Mouse (Mus musculus) CH12.LX (cell line): ENCODE results near the gene Cacng8. TPM values are rescaled to one million over a fixed set of nuclear protein-coding genes. Genes with fewer than 3 reads are reported as not detected.

Experiments used
- DNase-seq: peaks from one replicate; pipeline ENCODE4 v3.0.0-alpha.2; 2013; ENCODE audit errors: extremely low read depth
- H3K27ac ChIP-seq: 2 replicates; pipeline ENCODE4 v1.5.1; 2012; ENCODE audit warnings: low read depth, mild to moderate bottlenecking, control low read depth, moderate library complexity; ENCODE audit not compliant: insufficient read depth
- H3K27me3 ChIP-seq: replicated peaks from 2 replicates; pipeline ENCODE3; 2012; ENCODE audit warnings: inconsistent platforms
- H3K36me3 ChIP-seq, 2 experiments: replicated peaks in 1 of 2; 2 replicates each; pipeline versions ENCODE3 to v1.6.1; 2012; ENCODE audit warnings: inconsistent platforms in 1 of 2, low read length in 1 of 2, mild to moderate bottlenecking in 1 of 2, mixed read lengths in 1 of 2, moderate library complexity in 1 of 2; ENCODE audit not compliant: control insufficient read depth in 1 of 2, insufficient read depth in 1 of 2
- H3K4me1 ChIP-seq, 2 experiments: 2 replicates each; pipeline ENCODE4 v1.6.1; 2012; ENCODE audit warnings: inconsistent platforms in 1 of 2, moderate library complexity in 1 of 2; ENCODE audit not compliant: insufficient read depth in 2 of 2, control insufficient read depth in 1 of 2
- H3K4me2 ChIP-seq: 2 replicates; pipeline ENCODE4 v1.6.1; 2012; ENCODE audit warnings: low read depth, mild to moderate bottlenecking, control low read depth; ENCODE audit not compliant: poor library complexity, insufficient read depth, severe bottlenecking
- H3K4me3 ChIP-seq, 3 experiments: fragments of 150-350 bp in 1 of 3; sonication (generic) in 1 of 3; replicated peaks in 1 of 3; 2 replicates each; pipeline versions ENCODE3 to v1.5.1; 2011 to 2012; ENCODE audit warnings: low read depth in 2 of 3, low read length in 2 of 3, mild to moderate bottlenecking in 2 of 3, moderate library complexity in 2 of 3, control low read depth in 1 of 3, improper control_type of control experiment in 1 of 3, inconsistent platforms in 1 of 3, mixed read lengths in 1 of 3; ENCODE audit not compliant: poor library complexity in 1 of 3
- H3K79me2 ChIP-seq: replicated peaks from 2 replicates; pipeline ENCODE4 v1.6.1; 2012; ENCODE audit warnings: mild to moderate bottlenecking, moderate library complexity; ENCODE audit not compliant: control insufficient read depth, poor library complexity, insufficient read depth, severe bottlenecking; ENCODE audit errors: extremely low read depth
- H3K9ac ChIP-seq: 2 replicates; pipeline ENCODE4 v1.6.1; 2012; ENCODE audit warnings: low read depth, mild to moderate bottlenecking, control low read depth, moderate library complexity; ENCODE audit not compliant: insufficient read depth
- H3K9me3 ChIP-seq: replicated peaks from 2 replicates; pipeline ENCODE3; 2012; ENCODE audit warnings: low read length, inconsistent platforms, mixed read lengths
- CHD2 ChIP-seq: IDR thresholded peaks from 2 replicates; pipeline ENCODE4 v1.6.1; 2011; ENCODE audit warnings: low read length, improper control_type of control experiment
- CTCF ChIP-seq, 2 experiments: IDR thresholded peaks in 1 of 2; conservative IDR thresholded peaks in 1 of 2; 2 replicates each; pipeline ENCODE4 v1.5.1; 2011 to 2012; ENCODE audit warnings: low read depth in 2 of 2, low read length in 2 of 2, improper control_type of control experiment in 1 of 2, inconsistent platforms in 1 of 2, mild to moderate bottlenecking in 1 of 2, moderate library complexity in 1 of 2
- IRF4 ChIP-seq: IDR thresholded peaks from 2 replicates; pipeline ENCODE4 v1.6.1; 2014; ENCODE audit warnings: low read depth, mild to moderate bottlenecking, inconsistent platforms, low read length, improper control_type of control experiment
- MXI1 ChIP-seq: IDR thresholded peaks from 2 replicates; pipeline ENCODE4 v1.6.1; 2011; ENCODE audit warnings: mild to moderate bottlenecking, low read depth, low read length, improper control_type of control experiment
- SMC3 ChIP-seq: IDR thresholded peaks from 2 replicates; pipeline ENCODE4 v1.6.1; 2011; ENCODE audit warnings: low read depth, low read length, improper control_type of control experiment
- UBTF ChIP-seq: IDR thresholded peaks from 2 replicates; pipeline ENCODE4 v1.6.1; 2012; ENCODE audit warnings: low read depth, mild to moderate bottlenecking, inconsistent platforms, low read length, improper control_type of control experiment, moderate library complexity
- ZNF384 ChIP-seq: IDR thresholded peaks from 2 replicates; pipeline ENCODE4 v1.6.1; 2012; ENCODE audit warnings: low read depth, low read length, improper control_type of control experiment, inconsistent platforms
- dilution Hi-C: fragments of 300-500 bp; cut with MboI; formaldehyde crosslinking; loops from 2 replicates; pipeline ENCODE4 v1.14.3; 2020; ENCODE audit warnings: low sequenced_read_pairs; ENCODE audit not compliant: extremely low pct_unique_long_range_greater_than_20kb, extremely low pct_ligation_motif_present
- in situ Hi-C: fragments of 300-500 bp; cut with MboI; formaldehyde crosslinking; loops from 3 replicates; pipeline ENCODE4 v1.14.3; 2019; ENCODE audit warnings: low sequenced_read_pairs, low pct_ligation_motif_present, low pct_unique_long_range_greater_than_20kb, mixed read lengths
- polyA plus RNA-seq: library from polyadenylated mRNA; unstranded; fragments of >175 nt; gene quantifications from 2 replicates; pipeline ENCODE4 v1.2.1, GENCODE M21; 2012; ENCODE audit warnings: low read depth; ENCODE audit not compliant: insufficient read length
- total RNA-seq, 2 experiments: library from RNA; depleted of rRNA; stranded (reverse); fragments of 300-350 nt in 1 of 2; fragments of >200 nt in 1 of 2; gene quantifications; 2 replicates each; pipeline ENCODE4 v1.2.3; 2012 to 2014

The Cacng8 gene
- total and polyA plus RNA-seq, 3 experiments: 0.43 to 1.2 (median 0.51) TPM

- dilution Hi-C loops: no loop called here
- Histone ChIP-seq H3K4me1 (peaks cover 0 to 7% of the 10 kb centered on the region in 2 experiments; a peak in 1 of 4 replicates), H3K9me3 (no peaks in the 10 kb centered on the region)
- TF ChIP-seq ZNF384 (no peak), CTCF (conservative IDR thresholded peaks at IDR 0.05 in 1 of 2, IDR thresholded peaks at IDR 0.05 in 1 of 2; ENCODE audit: low read depth in 2 of 2, low read length in 2 of 2) (no peak), SMC3 (no peak), MXI1 (no peak), UBTF (no peak), CHD2 (no peak)
- TF ChIP-seq, all 38 proteins: peak for 0
- no peaks in the 10 kb centered on the region for H3K79me2 ChIP-seq
- H3K4me2 ChIP-seq: no peak overlapping the region
- H3K4me3 ChIP-seq: no peak overlapping the region
- no peak for DNase-seq
- in situ Hi-C loops: no loop called here
- H3K9ac ChIP-seq: no peak overlapping the region
- no peaks in the 10 kb centered on the region for H3K27me3 ChIP-seq
- H3K27ac ChIP-seq: no peak overlapping the region
- no peaks in the 10 kb centered on the region for H3K36me3 ChIP-seq
Observed at GRCm38 (mm10) chr7:3460261-3460660, 69.8 kb downstream of the Cacng8 start.

- H3K27me3 ChIP-seq: no peaks in the 10 kb centered on the region
- in situ Hi-C loops: no loop called here
- no peak for DNase-seq
- no peak overlapping the region for H3K4me3 ChIP-seq
- no peaks in the 10 kb centered on the region for H3K36me3 ChIP-seq
- no peak overlapping the region for H3K27ac ChIP-seq
- H3K79me2 ChIP-seq: no peaks in the 10 kb centered on the region
- dilution Hi-C loops: no loop called here
- TF ChIP-seq IRF4 (no peak), MXI1 (no peak)
- H3K4me2 ChIP-seq: no peak overlapping the region
- no peaks in the 10 kb centered on the region for H3K9me3 ChIP-seq
- no peak overlapping the region for H3K9ac ChIP-seq
- no peaks in the 10 kb centered on the region for H3K4me1 ChIP-seq
Observed at GRCm38 (mm10) chr7:3463306-3463705, 72.8 kb downstream of the Cacng8 start.

Other genes starting within 250 kb of the Cacng8 start
- 0.04 and 0.08 TPM in 2 replicates for gene AU018091, start 221.5 kb upstream of the Cacng8 start, total RNA-seq (2012; rRNA removed)
- gene AU018091, start 221.5 kb upstream of the Cacng8 start, total RNA-seq (2014; rRNA removed): not detected in 2 replicates
- not detected in 2 replicates for gene AU018091, start 221.5 kb upstream of the Cacng8 start, polyA plus RNA-seq
- not detected in 2 replicates for gene Nlrp12, start 140.9 kb upstream of the Cacng8 start, total RNA-seq (2012; rRNA removed)
- not detected in 2 replicates for gene Nlrp12, start 140.9 kb upstream of the Cacng8 start, total RNA-seq (2014; rRNA removed)
- gene Nlrp12, start 140.9 kb upstream of the Cacng8 start, polyA plus RNA-seq: not detected in 2 replicates
- 3.7 and 4.4 TPM in 2 replicates for gene Myadm, start 101.6 kb upstream of the Cacng8 start, total RNA-seq (2012; rRNA removed)
- gene Myadm, start 101.6 kb upstream of the Cacng8 start, total RNA-seq (2014; rRNA removed): 3.4 and 4.6 TPM in 2 replicates
- 18.0 and 22.6 TPM in 2 replicates for gene Myadm, start 101.6 kb upstream of the Cacng8 start, polyA plus RNA-seq
- gene Prkcg, start 101.5 kb upstream of the Cacng8 start, total RNA-seq (2012; rRNA removed): 0.17 and 0.25 TPM in 2 replicates
- 0.11 and 0.15 TPM in 2 replicates for gene Prkcg, start 101.5 kb upstream of the Cacng8 start, total RNA-seq (2014; rRNA removed)
- gene Prkcg, start 101.5 kb upstream of the Cacng8 start, polyA plus RNA-seq: 2.2 and 3.0 TPM in 2 replicates
- gene Cacng7, start 57.7 kb upstream of the Cacng8 start, total RNA-seq (2012; rRNA removed): 0.21 TPM in 2 replicates
- 0.26 and 0.28 TPM in 2 replicates for gene Cacng7, start 57.7 kb upstream of the Cacng8 start, total RNA-seq (2014; rRNA removed)
- 2.4 and 2.8 TPM in 2 replicates for gene Cacng7, start 57.7 kb upstream of the Cacng8 start, polyA plus RNA-seq
- 0.13 TPM in 1 of 2 replicates, not detected in the other for gene Cacng6, start 33.5 kb downstream of the Cacng8 start, total RNA-seq (2012; rRNA removed)
- not detected in 2 replicates for gene Cacng6, start 33.5 kb downstream of the Cacng8 start, total RNA-seq (2014; rRNA removed)
- gene Cacng6, start 33.5 kb downstream of the Cacng8 start, polyA plus RNA-seq: 0.19 TPM in 1 of 2 replicates, not detected in the other
- not detected in 2 replicates for gene Tarm1, start 111.9 kb downstream of the Cacng8 start, total RNA-seq (2012; rRNA removed)
- gene Tarm1, start 111.9 kb downstream of the Cacng8 start, total RNA-seq (2014; rRNA removed): not detected in 2 replicates
- 0.44 and 1.3 TPM in 2 replicates for gene Tarm1, start 111.9 kb downstream of the Cacng8 start, polyA plus RNA-seq
- not detected in 2 replicates for gene Oscar, start 225.5 kb downstream of the Cacng8 start, total RNA-seq (2012; rRNA removed)
- gene Oscar, start 225.5 kb downstream of the Cacng8 start, total RNA-seq (2014; rRNA removed): not detected in 2 replicates
- gene Oscar, start 225.5 kb downstream of the Cacng8 start, polyA plus RNA-seq: 0.39 and 0.45 TPM in 2 replicates
- 261 and 292 TPM in 2 replicates for gene Ndufa3, start 226.7 kb downstream of the Cacng8 start, total RNA-seq (2012; rRNA removed)
- gene Ndufa3, start 226.7 kb downstream of the Cacng8 start, total RNA-seq (2014; rRNA removed): 50.6 and 58.9 TPM in 2 replicates
- 297 and 307 TPM in 2 replicates for gene Ndufa3, start 226.7 kb downstream of the Cacng8 start, polyA plus RNA-seq
- 28.8 and 33.2 TPM in 2 replicates for gene Tfpt, start 239.2 kb downstream of the Cacng8 start, total RNA-seq (2012; rRNA removed)
- gene Tfpt, start 239.2 kb downstream of the Cacng8 start, total RNA-seq (2014; rRNA removed): 15.1 and 15.9 TPM in 2 replicates
- gene Tfpt, start 239.2 kb downstream of the Cacng8 start, polyA plus RNA-seq: 38.6 and 44.0 TPM in 2 replicates
- gene Prpf31, start 239.3 kb downstream of the Cacng8 start, total RNA-seq (2012; rRNA removed): 99.2 and 125 TPM in 2 replicates
- gene Prpf31, start 239.3 kb downstream of the Cacng8 start, total RNA-seq (2014; rRNA removed): 117 and 119 TPM in 2 replicates
- 171 and 204 TPM in 2 replicates for gene Prpf31, start 239.3 kb downstream of the Cacng8 start, polyA plus RNA-seq